Mouse (Mus musculus): Measurements from ENCODE around the gene Rab3il1. TPM values are rescaled to one million over a fixed set of nuclear protein-coding genes. Genes with fewer than 3 reads are reported as not detected.

Rab3il1 gene
- polyA plus RNA-seq, 1 experiment: 66.0 TPM

DNA sequence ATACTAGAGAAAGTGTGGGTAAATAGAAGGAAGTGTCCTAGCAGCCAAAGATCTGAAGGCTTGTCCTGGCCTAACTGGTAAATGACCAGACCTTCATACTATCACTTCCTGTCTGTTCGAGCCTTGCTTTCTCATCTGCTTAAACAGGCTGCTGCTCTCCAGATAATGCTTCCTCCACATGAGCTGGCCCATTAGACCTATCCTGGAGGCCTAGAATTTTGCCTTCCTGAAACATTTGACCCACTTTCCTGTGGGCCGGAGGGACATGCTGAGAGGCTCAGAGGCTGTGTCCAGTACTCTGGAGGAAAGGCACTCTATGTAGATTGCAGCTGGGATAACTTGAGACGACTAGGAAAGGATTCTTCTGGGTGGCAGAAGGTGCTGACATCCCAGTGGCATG, 80.6 kb downstream of the Rab3il1 start:
- Histone ChIP-seq H3K36me3 (ENCODE audit: control insufficient read depth, insufficient read depth, low read length) (no peaks in the 10 kb centered on the region), H3K27ac (ENCODE audit: insufficient read depth, low read depth, low read length) (no peak overlapping the region), H3K4me1 (ENCODE audit: control insufficient read depth, insufficient read depth, low read length) (no peaks in the 10 kb centered on the region), H3K4me3 (ENCODE audit: insufficient read depth, low read depth, low read length) (no peak overlapping the region), H3K27me3 (replicated peaks; ENCODE audit: control insufficient read depth, insufficient read depth, low read length) (no peaks in the 10 kb centered on the region)
- 68% methylated on average over 3 of the region's 3 CpGs for WGBS
- no peak for DNase-seq
- TF ChIP-seq CTCF (conservative IDR thresholded peaks at IDR 0.05; ENCODE audit: insufficient read depth, insufficient read length, low read depth, low read length) (no peak), POLR2A (IDR thresholded peaks at IDR 0.05; ENCODE audit: low read depth, low read length) (no peak)

- WGBS: 82% methylated on average over 9 of the region's 9 CpGs
- TF ChIP-seq CTCF (conservative IDR thresholded peaks at IDR 0.05; ENCODE audit: insufficient read depth, insufficient read length, low read depth, low read length): no peak
- TF ChIP-seq POLR2A (IDR thresholded peaks at IDR 0.05; ENCODE audit: low read depth, low read length): no peak
- H3K36me3 ChIP-seq (ENCODE audit: control insufficient read depth, insufficient read depth, low read length): no peaks in the 10 kb centered on the region
- H3K4me1 ChIP-seq (ENCODE audit: control insufficient read depth, insufficient read depth, low read length): no peaks in the 10 kb centered on the region
- H3K27ac ChIP-seq (ENCODE audit: insufficient read depth, low read depth, low read length): no peak overlapping the region
- no peak overlapping the region for H3K4me3 ChIP-seq (ENCODE audit: insufficient read depth, low read depth, low read length)
- H3K27me3 ChIP-seq (replicated peaks; ENCODE audit: control insufficient read depth, insufficient read depth, low read length): no peaks in the 10 kb centered on the region
- no peak for DNase-seq
These were observed 84.0 kb downstream of the Rab3il1 start for GRCm38 (mm10) chr19:10085454-10085853.

DNA sequence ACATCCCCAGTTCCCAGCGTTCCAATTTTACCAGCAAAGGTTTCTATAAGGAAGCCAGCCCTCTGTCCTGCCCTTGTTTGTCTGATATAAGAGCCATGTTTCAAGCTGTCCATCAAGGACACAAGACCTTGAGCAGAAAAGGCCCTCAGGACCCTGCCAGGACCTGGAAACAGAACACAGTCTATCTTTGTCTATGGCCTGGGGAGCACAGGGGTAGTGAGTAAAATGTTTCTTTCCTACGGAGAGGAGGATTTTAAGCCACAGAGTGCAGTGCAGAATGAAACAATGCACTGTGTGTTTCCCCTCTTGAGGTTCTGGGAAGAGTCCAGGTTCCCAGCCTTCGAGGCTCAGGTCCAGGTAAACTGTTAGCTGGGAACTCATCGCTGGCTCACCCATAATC, 85.5 kb downstream of the Rab3il1 start:
- H3K27ac ChIP-seq (ENCODE audit: insufficient read depth, low read depth, low read length): no peak overlapping the region
- WGBS: 87% methylated on average over 4 of the region's 4 CpGs
- no peaks in the 10 kb centered on the region for H3K4me1 ChIP-seq (ENCODE audit: control insufficient read depth, insufficient read depth, low read length)
- no peaks in the 10 kb centered on the region for H3K36me3 ChIP-seq (ENCODE audit: control insufficient read depth, insufficient read depth, low read length)
- TF ChIP-seq POLR2A (IDR thresholded peaks at IDR 0.05; ENCODE audit: low read depth, low read length): no peak
- no peak for TF ChIP-seq CTCF (conservative IDR thresholded peaks at IDR 0.05; ENCODE audit: insufficient read depth, insufficient read length, low read depth, low read length)
- H3K4me3 ChIP-seq (ENCODE audit: insufficient read depth, low read depth, low read length): no peak overlapping the region
- no peaks in the 10 kb centered on the region for H3K27me3 ChIP-seq (replicated peaks; ENCODE audit: control insufficient read depth, insufficient read depth, low read length)
- no peak for DNase-seq

Other genes starting within 250 kb of the Rab3il1 start
- gene Scgb2a2, start 154.1 kb upstream of the Rab3il1 start, polyA plus RNA-seq (2012; rRNA removed): not detected in 2 replicates
- 3.9 and 4.7 TPM in 2 replicates for gene Incenp, start 102.1 kb upstream of the Rab3il1 start, polyA plus RNA-seq (2012; rRNA removed)
- 8,110 and 8,726 TPM in 2 replicates for gene Fth1, start 21.1 kb upstream of the Rab3il1 start, polyA plus RNA-seq (2012; rRNA removed)
- gene Best1, start within 50 bp of the Rab3il1 start, polyA plus RNA-seq (2012; rRNA removed): 0.33 and 0.38 TPM in 2 replicates
- 382 and 459 TPM in 2 replicates for gene Fads3, start 39.9 kb downstream of the Rab3il1 start, polyA plus RNA-seq (2012; rRNA removed)
- gene Fads2, start 100.1 kb downstream of the Rab3il1 start, polyA plus RNA-seq (2012; rRNA removed): 240 and 258 TPM in 2 replicates
- 87.4 and 88.4 TPM in 2 replicates for gene Fads1, start 181.2 kb downstream of the Rab3il1 start, polyA plus RNA-seq (2012; rRNA removed)
- 123 and 135 TPM in 2 replicates for gene Tmem258, start 202.3 kb downstream of the Rab3il1 start, polyA plus RNA-seq (2012; rRNA removed)
- 4.8 and 4.9 TPM in 2 replicates for gene Fen1, start 202.5 kb downstream of the Rab3il1 start, polyA plus RNA-seq (2012; rRNA removed)
- 18.8 and 24.5 TPM in 2 replicates for gene Myrf, start 239.1 kb downstream of the Rab3il1 start, polyA plus RNA-seq (2012; rRNA removed)